ENCODE assay signal across 9 mouse cellular contexts in the genomic region with DNA sequence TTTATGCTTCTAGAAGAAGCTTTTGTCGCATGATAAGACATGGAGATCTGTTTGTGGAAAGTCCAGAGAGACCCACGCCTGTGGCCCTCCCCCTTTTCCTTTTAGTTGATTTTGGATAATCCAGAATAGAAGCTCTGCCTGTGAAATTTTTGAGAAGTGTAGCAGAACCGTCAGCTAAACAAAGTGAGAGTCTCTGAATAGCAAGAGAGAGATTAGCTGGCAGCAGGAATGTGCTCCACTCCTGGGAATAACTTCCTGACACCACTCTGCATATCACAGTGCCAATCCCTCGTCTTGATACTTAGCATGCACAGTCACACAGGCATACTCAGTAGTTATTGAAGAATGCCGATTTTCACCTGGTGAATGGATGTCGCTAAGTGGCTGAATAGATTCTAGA.
DNase-seq lines count a peak whose midpoint lies in the region; ATAC-seq and TF ChIP-seq lines count a peak whose summit lies in the region.
"Had no signal": no experiment of that assay in that cellular context is flagged by ENCODE, and none has a peak within 500 bp of the region (broad histone marks: within the 10 kb centered on the region; RNA-seq: fewer than 3 reads in every experiment).

No protein-coding gene starts in this region.

- H3K4me1 ChIP-seq in liver, embryonic 12.5 days, result peaks cover 10% of the 10 kb centered on the region
- H3K4me1 ChIP-seq in liver, postnatal 0 days (ENCODE audit: insufficient read depth), result peaks cover 6% of the 10 kb centered on the region; the same call in 1 of the 2 replicates
- H3K4me1 ChIP-seq in lung, embryonic 16.5 days (replicated peaks; ENCODE audit: control insufficient read depth, insufficient read depth, low read length), result peaks cover 18% of the 10 kb centered on the region

- peak; percentile 19 to 37 for DNase-seq in cerebellum, postnatal 10 days
- no peak for DNase-seq in cerebellum, adult 11-12 months
- DNase-seq in liver, postnatal 0 days, result no peak
- no peak for DNase-seq in adrenal gland, postnatal 36 days
- no peak for DNase-seq in left cerebral cortex, postnatal 10 days (ENCODE audit: extremely low spot score in 1 of 2, low spot score in 2 of 2)
- DNase-seq in right cerebral cortex, postnatal 36 days (ENCODE audit: low spot score in 2 of 2), result no peak
- DNase-seq: kidney, adult 18-20 months had no signal

- H3K36me3 ChIP-seq in liver, embryonic 12.5 days, result no peaks in the 10 kb centered on the region
- H3K36me3 ChIP-seq in liver, postnatal 0 days (replicated peaks; ENCODE audit: insufficient read depth, low read length), result no peaks in the 10 kb centered on the region
- H3K36me3 ChIP-seq in lung, embryonic 16.5 days (ENCODE audit: control insufficient read depth, insufficient read depth, low read length), result no peaks in the 10 kb centered on the region

- ATAC-seq in liver, embryonic 12.5 days, result no peak
- ATAC-seq in liver, postnatal 0 days, result no peak
- ATAC-seq in lung, embryonic 16.5 days (ENCODE audit: low read depth), result peak; percentile 68

- TF ChIP-seq EP300 in liver, postnatal 0 days (IDR thresholded peaks at IDR 0.05; ENCODE audit: low read depth), result no peak

- H3K9ac ChIP-seq in liver, embryonic 12.5 days, result no peak overlapping the region
- no peak overlapping the region for H3K9ac ChIP-seq in liver, postnatal 0 days (replicated peaks)
- H3K9ac ChIP-seq in lung, embryonic 16.5 days (ENCODE audit: low read length), result no peak overlapping the region

- no peak overlapping the region for H3K27ac ChIP-seq in liver, embryonic 12.5 days
- H3K27ac ChIP-seq in liver, postnatal 0 days (ENCODE audit: low read depth), result no peak overlapping the region
- peak overlapping the region; percentile 4; the same call in 1 of the 2 replicates for H3K27ac ChIP-seq in lung, embryonic 16.5 days (ENCODE audit: low read length)

- TF ChIP-seq CTCF in liver, postnatal 0 days (IDR thresholded peaks at IDR 0.05; ENCODE audit: low read depth), result no peak

- intact Hi-C loops in left cerebral cortex, postnatal 10 days (cut with DNase I), result no loop called here

- 41% methylated on average over 6 of the region's 6 CpGs for WGBS in liver, embryonic 12.5 days (ENCODE audit: insufficient replicate concordance)
- 51% methylated on average over 6 of the region's 6 CpGs for WGBS in liver, postnatal 0 days (ENCODE audit: insufficient replicate concordance)
- 22% methylated on average over 6 of the region's 6 CpGs for WGBS in lung, embryonic 16.5 days

- no peak overlapping the region for H3K4me3 ChIP-seq in liver, embryonic 12.5 days
- H3K4me3 ChIP-seq in liver, postnatal 0 days (ENCODE audit: low read depth, low read length), result no peak overlapping the region
- no peak overlapping the region for H3K4me3 ChIP-seq in lung, embryonic 16.5 days (ENCODE audit: low read length)

- H3K4me2 ChIP-seq in liver, embryonic 12.5 days, result peak overlapping the region; percentile 4; the same call in 1 of the 2 replicates
- no peak overlapping the region for H3K4me2 ChIP-seq in liver, postnatal 0 days (ENCODE audit: low read depth, low read length)
- no peak overlapping the region for H3K4me2 ChIP-seq in lung, embryonic 16.5 days (ENCODE audit: low read depth, low read length)

- no peaks in the 10 kb centered on the region for H3K9me3 ChIP-seq in liver, embryonic 12.5 days (replicated peaks)
- no peaks in the 10 kb centered on the region for H3K9me3 ChIP-seq in liver, postnatal 0 days (ENCODE audit: low read length)
- no peaks in the 10 kb centered on the region for H3K9me3 ChIP-seq in lung, embryonic 16.5 days (ENCODE audit: control insufficient read depth, low read length)

- no peaks in the 10 kb centered on the region for H3K27me3 ChIP-seq in liver, embryonic 12.5 days (replicated peaks)
- H3K27me3 ChIP-seq in liver, postnatal 0 days (ENCODE audit: insufficient read depth, low read length), result no peaks in the 10 kb centered on the region
- H3K27me3 ChIP-seq in lung, embryonic 16.5 days (ENCODE audit: control insufficient read depth, insufficient read depth, low read depth, low read length), result no peaks in the 10 kb centered on the region

Comparison
In these comparisons a context has a peak if more than half of its experiments do, and no peak if none do; other contexts are left out.
1. DNase-seq: peak in cerebellum, postnatal 10 days (2 of 2); none in cerebellum, adult 11-12 months (single experiment), liver, postnatal 0 days (single experiment), adrenal gland, postnatal 36 days (0 of 2), left cerebral cortex, postnatal 10 days (0 of 2) and right cerebral cortex, postnatal 36 days (0 of 2).